Mouse (Mus musculus) MEL (cell line): Measurements from ENCODE around the gene Ola1. TPM values are rescaled to one million over a fixed set of nuclear protein-coding genes. Genes with fewer than 3 reads are reported as not detected.

Experiments used
- DNase-seq: peaks from one replicate; pipeline ENCODE4 v3.0.0; 2011; ENCODE audit warnings: low read depth, low spot score
- H3K27ac ChIP-seq: 2 replicates; pipeline ENCODE4 v1.5.1; 2012; ENCODE audit warnings: low read depth, mild to moderate bottlenecking, control low read depth, low read length, moderate library complexity; ENCODE audit not compliant: control insufficient read depth
- H3K27me3 ChIP-seq, 2 experiments: fragments of 150-350 bp in 1 of 2; sonication (generic) in 1 of 2; 2 replicates each; pipeline ENCODE4 v1.6.1; 2012; ENCODE audit warnings: low read length in 2 of 2, mild to moderate bottlenecking in 2 of 2, improper control_type of control experiment in 1 of 2, moderate library complexity in 1 of 2; ENCODE audit not compliant: insufficient read depth in 2 of 2, control insufficient read depth in 1 of 2
- H3K36me3 ChIP-seq, 2 experiments: 2 replicates each; pipeline ENCODE4 v1.6.1; 2012 to 2014; ENCODE audit warnings: low read length in 2 of 2, improper control_type of control experiment in 1 of 2, inconsistent platforms in 1 of 2, mild to moderate bottlenecking in 1 of 2; ENCODE audit not compliant: insufficient read depth in 2 of 2, control insufficient read depth in 1 of 2
- H3K4me1 ChIP-seq, 2 experiments: fragments of 150-350 bp in 1 of 2; sonication (generic) in 1 of 2; 2 replicates each; pipeline ENCODE4 v1.6.1; 2012; ENCODE audit warnings: low read length in 2 of 2, improper control_type of control experiment in 1 of 2, mild to moderate bottlenecking in 1 of 2; ENCODE audit not compliant: insufficient read depth in 2 of 2, control insufficient read depth in 1 of 2
- H3K4me3 ChIP-seq, 2 experiments: fragments of 150-350 bp in 1 of 2; sonication (generic) in 1 of 2; 2 replicates each; pipeline ENCODE4 v1.5.1; 2012; ENCODE audit warnings: low read depth in 2 of 2, low read length in 2 of 2, mild to moderate bottlenecking in 2 of 2, moderate library complexity in 2 of 2, control low read depth in 1 of 2, improper control_type of control experiment in 1 of 2; ENCODE audit not compliant: control insufficient read depth in 1 of 2, insufficient read depth in 1 of 2
- H3K79me2 ChIP-seq: 2 replicates; pipeline ENCODE4 v1.6.1; 2012; ENCODE audit warnings: mild to moderate bottlenecking, low read length, moderate library complexity; ENCODE audit not compliant: control insufficient read depth, poor library complexity, insufficient read depth
- H3K9ac ChIP-seq: 2 replicates; pipeline ENCODE4 v1.6.1; 2012; ENCODE audit warnings: low read depth, mild to moderate bottlenecking, control low read depth, low read length, moderate library complexity; ENCODE audit not compliant: control insufficient read depth, poor library complexity, severe bottlenecking
- H3K9me3 ChIP-seq: fragments of 150-350 bp; sonication (generic); replicated peaks from 2 replicates; pipeline ENCODE4 v1.6.1; 2012; ENCODE audit warnings: mild to moderate bottlenecking, low read length, improper control_type of control experiment, moderate library complexity; ENCODE audit not compliant: insufficient read depth
- CHD1 ChIP-seq: IDR thresholded peaks from 2 replicates; pipeline ENCODE4 v1.6.1; 2012; ENCODE audit warnings: low read depth, mild to moderate bottlenecking, inconsistent platforms, low read length, improper control_type of control experiment
- CHD2 ChIP-seq: IDR thresholded peaks from 2 replicates; pipeline ENCODE4 v1.6.1; 2011; ENCODE audit warnings: low read length, improper control_type of control experiment
- CTCF ChIP-seq, 3 experiments: IDR thresholded peaks in 2 of 3; conservative IDR thresholded peaks in 1 of 3; 2 replicates each; pipeline ENCODE4 v1.5.1; 2011 to 2012; ENCODE audit warnings: low read length in 3 of 3, low read depth in 2 of 3, mild to moderate bottlenecking in 2 of 3, improper control_type of control experiment in 1 of 3, inconsistent platforms in 1 of 3, mixed read lengths in 1 of 3, moderate library complexity in 1 of 3; ENCODE audit not compliant: control insufficient read depth in 1 of 3, insufficient read depth in 1 of 3, poor library complexity in 1 of 3, severe bottlenecking in 1 of 3
- GABPA ChIP-seq: IDR thresholded peaks from 2 replicates; pipeline ENCODE4 v1.6.1; 2012; ENCODE audit warnings: low read depth, mild to moderate bottlenecking, inconsistent platforms, low read length, improper control_type of control experiment, moderate library complexity
- GATA1 ChIP-seq: IDR thresholded peaks from 2 replicates; pipeline ENCODE4 v1.6.1; 2011; ENCODE audit warnings: low read depth, low read length, improper control_type of control experiment
- KAT2A ChIP-seq: conservative IDR thresholded peaks from 2 replicates; pipeline ENCODE4 v1.6.1; 2012; ENCODE audit warnings: low read depth, low read length, improper control_type of control experiment, inconsistent platforms
- POLR2AphosphoS5 ChIP-seq: IDR thresholded peaks from 2 replicates; pipeline ENCODE4 v1.6.1; 2012; ENCODE audit warnings: low read depth, borderline replicate concordance, mild to moderate bottlenecking, inconsistent platforms, low read length, moderate library complexity, mixed read lengths
- RCOR1 ChIP-seq: IDR thresholded peaks from 2 replicates; pipeline ENCODE4 v1.6.1; 2012; ENCODE audit warnings: low read depth, mild to moderate bottlenecking, inconsistent platforms, low read length, improper control_type of control experiment
- ZKSCAN1 ChIP-seq: IDR thresholded peaks from 2 replicates; pipeline ENCODE4 v1.6.1; 2012; ENCODE audit warnings: low read depth, mild to moderate bottlenecking, inconsistent platforms, low read length, improper control_type of control experiment, moderate library complexity
- ZNF384 ChIP-seq: IDR thresholded peaks from 2 replicates; pipeline ENCODE4 v1.6.1; 2012; ENCODE audit warnings: low read depth, mild to moderate bottlenecking, inconsistent platforms, low read length, improper control_type of control experiment
- polyA plus RNA-seq, 2 experiments: library from polyadenylated mRNA; stranded (reverse) in 1 of 2; unstranded in 1 of 2; fragments of >175 nt in 1 of 2; fragments of >200 nt in 1 of 2; gene quantifications; 2 replicates each; pipeline versions ENCODE4 v1.2.1 to v1.2.4; 2012; ENCODE audit warnings: low replicate concordance in 2 of 2, low read depth in 1 of 2; ENCODE audit not compliant: insufficient read length in 2 of 2, insufficient read depth in 1 of 2, missing spikeins in 1 of 2
- total RNA-seq: library from RNA; depleted of rRNA; stranded (reverse); fragments of 300-350 nt; gene quantifications from 2 replicates; pipeline ENCODE4 v1.2.3, GENCODE M21; 2012

Ola1 gene
- total and polyA plus RNA-seq, 3 experiments: 69.7 to 86.0 TPM; not detected in 1

DNA sequence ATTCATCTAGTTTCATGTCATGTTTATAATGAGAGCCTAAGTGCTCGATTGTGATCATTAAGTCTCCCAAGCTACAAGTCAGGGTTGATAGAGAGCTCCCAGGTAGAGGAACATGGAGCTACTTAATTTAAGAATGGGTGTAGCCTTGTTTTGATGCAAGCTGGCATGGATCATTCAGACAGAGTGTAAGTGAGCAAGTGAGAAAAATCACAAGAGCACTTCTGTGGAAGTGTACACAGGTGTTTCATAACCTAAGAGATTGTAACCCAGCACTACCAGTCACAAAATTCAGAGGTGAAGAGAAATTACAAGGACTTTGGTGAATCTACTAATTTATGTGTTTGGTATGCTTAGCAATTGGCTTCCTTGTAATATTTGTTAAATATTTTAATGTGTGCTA lies 54.1 kb downstream of the Ola1 start:
- no peak for DNase-seq
- H3K4me3 ChIP-seq: no peak overlapping the region
- peaks cover 1% of the 10 kb centered on the region; the same call in 1 of the 2 replicates for H3K79me2 ChIP-seq
- H3K4me1 ChIP-seq: peaks cover 4 to 5% of the 10 kb centered on the region in 2 experiments; a peak in 2 of 4 replicates
- H3K27ac ChIP-seq: no peak overlapping the region
- no peaks in the 10 kb centered on the region for H3K27me3 ChIP-seq
- no peak overlapping the region for H3K9ac ChIP-seq
- peaks cover 0 to 11% of the 10 kb centered on the region in 2 experiments; a peak in 2 of 4 replicates for H3K36me3 ChIP-seq
- H3K9me3 ChIP-seq: no peaks in the 10 kb centered on the region
- no peak for TF ChIP-seq GATA1
- TF ChIP-seq RCOR1: no peak
- TF ChIP-seq CHD1: no peak

DNA sequence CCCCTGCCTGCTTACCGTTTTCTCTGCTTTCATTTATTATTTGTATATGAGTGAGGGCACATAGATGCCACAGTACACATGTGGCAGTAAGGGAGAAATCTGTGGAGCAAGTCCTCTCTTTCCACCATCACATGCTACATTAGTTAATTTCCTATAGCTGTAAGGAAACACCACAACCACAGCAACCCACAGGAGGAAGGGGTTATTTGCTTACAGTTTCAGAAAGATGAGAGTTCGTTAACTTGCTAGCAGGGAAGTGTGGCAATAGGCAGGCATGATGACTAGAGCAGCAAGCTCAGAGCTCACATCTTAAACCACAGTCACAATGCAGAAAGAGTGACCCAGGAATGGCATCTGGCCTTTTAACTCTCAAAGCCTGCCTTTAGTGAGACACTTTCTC lies 58.0 kb downstream of the Ola1 start:
- H3K9ac ChIP-seq: no peak overlapping the region
- H3K4me3 ChIP-seq: no peak overlapping the region
- H3K27ac ChIP-seq: no peak overlapping the region
- DNase-seq: no peak
- H3K27me3 ChIP-seq: no peaks in the 10 kb centered on the region
- H3K4me1 ChIP-seq: peaks cover 8 to 10% of the 10 kb centered on the region in 2 experiments; a peak in 3 of 4 replicates
- H3K79me2 ChIP-seq: no peaks in the 10 kb centered on the region; the same call in 1 of the 2 replicates
- H3K36me3 ChIP-seq: peaks cover 0 to 16% of the 10 kb centered on the region in 2 experiments; a peak in 3 of 4 replicates
- H3K9me3 ChIP-seq: no peaks in the 10 kb centered on the region
- TF ChIP-seq ZNF384 (no peak), ZKSCAN1 (no peak), POLR2AphosphoS5 (no peak), CHD2 (no peak), GABPA (no peak), CTCF (IDR thresholded peaks at IDR 0.05 in 2 of 3, conservative IDR thresholded peaks at IDR 0.05 in 1 of 3; ENCODE audit: control insufficient read depth in 1 of 3, insufficient read depth in 1 of 3, low read depth in 2 of 3, low read length in 3 of 3, poor library complexity in 1 of 3, severe bottlenecking in 1 of 3) (no peak), KAT2A (no peak)
- TF ChIP-seq, all 39 proteins: peak for 0

DNA sequence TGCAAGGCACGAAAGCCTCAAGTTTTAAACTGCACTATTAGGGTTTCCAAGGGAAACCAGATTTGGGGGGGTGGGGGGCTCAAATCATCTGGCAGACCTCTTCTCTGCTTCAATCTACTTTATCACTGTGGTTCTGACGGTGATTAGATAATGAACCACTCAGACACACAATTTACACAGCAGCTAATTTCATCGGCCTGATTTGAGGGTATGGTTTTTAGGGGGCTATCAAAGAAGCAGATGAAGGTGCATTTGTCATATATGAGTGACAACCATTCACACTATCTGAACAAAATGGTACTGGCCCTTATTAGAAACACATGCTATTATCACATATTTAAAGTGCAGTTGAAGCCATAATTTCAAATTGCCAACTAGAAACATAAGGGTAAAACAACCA lies 61.5 kb downstream of the Ola1 start:
- H3K27me3 ChIP-seq: no peaks in the 10 kb centered on the region
- H3K9me3 ChIP-seq: no peaks in the 10 kb centered on the region
- no peak overlapping the region for H3K9ac ChIP-seq
- H3K79me2 ChIP-seq: no peaks in the 10 kb centered on the region; the same call in 1 of the 2 replicates
- DNase-seq: no peak
- no peak for TF ChIP-seq POLR2AphosphoS5
- TF ChIP-seq RCOR1: no peak
- H3K4me1 ChIP-seq: peaks cover 8 to 10% of the 10 kb centered on the region in 2 experiments; a peak in 3 of 4 replicates
- H3K27ac ChIP-seq: no peak overlapping the region
- no peak overlapping the region for H3K4me3 ChIP-seq
- H3K36me3 ChIP-seq: peaks cover 0 to 16% of the 10 kb centered on the region in 2 experiments; a peak in 3 of 4 replicates
